7 mouse cellular contexts compared by ENCODE assay signal in genomic region chr2:155053512-155053911, GRCm38 (mm10). TPM values are rescaled to one million over a fixed set of nuclear protein-coding genes. Genes with fewer than 3 reads are reported as not detected.
"Had no signal": no experiment of that assay in that cellular context is flagged by ENCODE, and none has a peak within 500 bp of the region (broad histone marks: within the 10 kb centered on the region; RNA-seq: fewer than 3 reads in every experiment).

No protein-coding gene starts in this region.

RNA-seq across cellular contexts. Expression of gene Gm14226, which starts 35.4 kb away (rescaled TPM):
- total RNA-seq: megakaryocyte progenitor cell, adult 5-6 weeks; megakaryocyte, adult 5-6 weeks; megakaryocyte-erythroid progenitor cell, adult 5-6 weeks; midbrain, postnatal 0 days; monocyte, adult 5-6 weeks had no signal
- polyA plus RNA-seq: macrophage, myocyte had no signal
